Mouse (Mus musculus) ES-E14 (cell line): ENCODE measurements around the gene Zfr. TPM values are rescaled to one million over a fixed set of nuclear protein-coding genes. Genes with fewer than 3 reads are reported as not detected.
"Not testable (repeated sequence)": the region's sequence is repeated elsewhere in the genome, so short reads cannot be mapped to it uniquely, and the experiment has no call there.

ENCODE experiments used
- DNase-seq: peaks from one replicate; pipeline ENCODE4 v3.0.0-alpha.2; 2013; ENCODE audit warnings: low read depth, low spot score
- H3K27ac ChIP-seq: 2 replicates; pipeline ENCODE4 v1.5.1; 2012; ENCODE audit warnings: low read depth, mild to moderate bottlenecking, low read length, moderate library complexity, mixed read lengths; ENCODE audit not compliant: poor library complexity, insufficient read depth, severe bottlenecking
- H3K36me3 ChIP-seq: 2 replicates; pipeline ENCODE4 v1.6.1; 2012; ENCODE audit warnings: mild to moderate bottlenecking, low read length, moderate library complexity, mixed read lengths; ENCODE audit not compliant: control insufficient read depth, poor library complexity, insufficient read depth, severe bottlenecking
- H3K4me1 ChIP-seq, 2 experiments: fragments of 150-350 bp in 1 of 2; sonication (generic) in 1 of 2; 2 replicates each; pipeline ENCODE4 v1.6.1; 2012; ENCODE audit warnings: low read length in 2 of 2, mild to moderate bottlenecking in 1 of 2, mixed read lengths in 1 of 2; ENCODE audit not compliant: control insufficient read depth in 2 of 2, insufficient read depth in 2 of 2, poor library complexity in 1 of 2
- H3K4me3 ChIP-seq, 2 experiments: fragments of 150-350 bp in 1 of 2; sonication (generic) in 1 of 2; 2 replicates each; pipeline ENCODE4 v1.5.1; 2012; ENCODE audit warnings: low read length in 2 of 2, low read depth in 1 of 2, mild to moderate bottlenecking in 1 of 2, mixed read lengths in 1 of 2; ENCODE audit not compliant: insufficient read depth in 1 of 2, poor library complexity in 1 of 2, severe bottlenecking in 1 of 2
- H3K9ac ChIP-seq: 2 replicates; pipeline ENCODE4 v1.6.1; 2012; ENCODE audit warnings: low read depth, mild to moderate bottlenecking, low read length, mixed read lengths; ENCODE audit not compliant: poor library complexity, insufficient read depth, severe bottlenecking
- H3K9me3 ChIP-seq: fragments of 150-350 bp; sonication (generic); 2 replicates; pipeline ENCODE4 v1.6.1; 2012; ENCODE audit warnings: low read depth, mild to moderate bottlenecking, low read length; ENCODE audit not compliant: control insufficient read depth, insufficient read depth
- CHD2 ChIP-seq: IDR thresholded peaks from 2 replicates; pipeline ENCODE4 v1.6.1; 2014; ENCODE audit warnings: mild to moderate bottlenecking, low read depth, low read length, inconsistent platforms
- HCFC1 ChIP-seq: IDR thresholded peaks from 2 replicates; pipeline ENCODE4 v1.6.1; 2012; ENCODE audit warnings: low read length, inconsistent platforms, borderline replicate concordance; ENCODE audit not compliant: insufficient read depth
- MAFK ChIP-seq: IDR thresholded peaks from 2 replicates; pipeline ENCODE4 v1.6.1; 2014; ENCODE audit warnings: mild to moderate bottlenecking, low read depth, low read length, inconsistent platforms; ENCODE audit not compliant: insufficient read depth
- ZC3H11A ChIP-seq: IDR thresholded peaks from 2 replicates; pipeline ENCODE4 v1.6.1; 2012; ENCODE audit warnings: low read depth, mild to moderate bottlenecking, inconsistent platforms, low read length, borderline replicate concordance
- ZNF384 ChIP-seq: IDR thresholded peaks from 2 replicates; pipeline ENCODE4 v1.6.1; 2012; ENCODE audit warnings: low read depth, low read length, inconsistent platforms
- in situ Hi-C, 2 experiments: fragments of 600-800 bp; cut with MboI; formaldehyde crosslinking; loops; one replicate each; pipeline ENCODE4 v1.15.1; 2025; ENCODE audit warnings: low sequenced_read_pairs in 2 of 2, inconsistent platforms in 1 of 2; ENCODE audit not compliant: unreplicated experiment in 2 of 2
- total RNA-seq: library from RNA; depleted of rRNA; stranded (reverse); fragments of 300-350 nt; gene quantifications from 2 replicates; pipeline ENCODE4 v1.2.3, GENCODE M21; 2012

Zfr gene
- total RNA-seq, 1 experiment: 66.8 TPM

GRCm38 (mm10) chr15:12197361-12197760 is 79.7 kb downstream of the Zfr start:
- Histone ChIP-seq H3K9me3 (no peaks in the 10 kb centered on the region), H3K4me1 (peaks cover 10 to 22% of the 10 kb centered on the region in 2 experiments; a peak in 3 of 4 replicates), H3K27ac (no peak overlapping the region), H3K4me3 (peak overlapping the region in 1 of 2 experiments; percentile 38; a peak in 1 of 4 replicates), H3K36me3 (no peaks in the 10 kb centered on the region), H3K9ac (0 out of 2 replicates have a peak overlapping the region, but pooled peaks have one; percentile 5)
- TF ChIP-seq ZC3H11A (no peak), MAFK (no peak), CHD2 (no peak), HCFC1 (no peak), ZNF384 (no peak)
- no peak for DNase-seq
- in situ Hi-C loops: no loop called here

GRCm38 (mm10) chr15:12200021-12200420 is 82.4 kb downstream of the Zfr start:
- Histone ChIP-seq H3K27ac (no peak overlapping the region), H3K36me3 (no peaks in the 10 kb centered on the region), H3K9me3 (no peaks in the 10 kb centered on the region), H3K4me3 (no peak overlapping the region), H3K4me1 (peaks cover 10 to 20% of the 10 kb centered on the region in 2 experiments; a peak in 3 of 4 replicates), H3K9ac (no peak overlapping the region)
- DNase-seq: no peak
- no peak for TF ChIP-seq HCFC1
- TF ChIP-seq ZC3H11A: no peak
- TF ChIP-seq CHD2: no peak
- no peak for TF ChIP-seq MAFK
- no peak for TF ChIP-seq ZNF384
- in situ Hi-C loops: no loop called here

- H3K9ac ChIP-seq: peak overlapping the region; percentile 30; the same call in 1 of the 2 replicates
- H3K27ac ChIP-seq: peak overlapping the region; percentile 57; the same call in 1 of the 2 replicates
- no peak overlapping the region for H3K4me3 ChIP-seq
- TF ChIP-seq HCFC1: no peak
- TF ChIP-seq MAFK: no peak
- no peak for TF ChIP-seq CHD2
- no peak for TF ChIP-seq ZC3H11A
- no peak for TF ChIP-seq ZNF384
- DNase-seq: no peak
- no peaks in the 10 kb centered on the region for H3K36me3 ChIP-seq
- peaks cover 14 to 18% of the 10 kb centered on the region in 2 experiments; a peak in 3 of 4 replicates for H3K4me1 ChIP-seq
- in situ Hi-C loops: no loop called here
- no peaks in the 10 kb centered on the region for H3K9me3 ChIP-seq
Observed at GRCm38 (mm10) chr15:12201856-12202255, 84.2 kb downstream of the Zfr start.

- Histone ChIP-seq H3K27ac (peak overlapping the region; percentile 57), H3K9me3 (no peaks in the 10 kb centered on the region), H3K36me3 (no peaks in the 10 kb centered on the region), H3K9ac (no peak overlapping the region), H3K4me1 (peaks cover 16 to 18% of the 10 kb centered on the region in 2 experiments; a peak in 3 of 4 replicates), H3K4me3 (no peak overlapping the region)
- in situ Hi-C loops: no loop called here
- no peak for DNase-seq
- TF ChIP-seq ZC3H11A: no peak
Observed at GRCm38 (mm10) chr15:12202456-12202855, 84.8 kb downstream of the Zfr start.

- peaks cover 15 to 22% of the 10 kb centered on the region in 2 experiments; a peak in 3 of 4 replicates for H3K4me1 ChIP-seq
- in situ Hi-C loops, H3K36me3 ChIP-seq, DNase-seq, H3K9me3 ChIP-seq, H3K9ac ChIP-seq, H3K27ac ChIP-seq, H3K4me3 ChIP-seq: not testable (repeated sequence)
Observed at GRCm38 (mm10) chr15:12203008-12203407, 85.4 kb downstream of the Zfr start.
